Mouse (Mus musculus): ENCODE data around the gene Tet2.

DNA sequence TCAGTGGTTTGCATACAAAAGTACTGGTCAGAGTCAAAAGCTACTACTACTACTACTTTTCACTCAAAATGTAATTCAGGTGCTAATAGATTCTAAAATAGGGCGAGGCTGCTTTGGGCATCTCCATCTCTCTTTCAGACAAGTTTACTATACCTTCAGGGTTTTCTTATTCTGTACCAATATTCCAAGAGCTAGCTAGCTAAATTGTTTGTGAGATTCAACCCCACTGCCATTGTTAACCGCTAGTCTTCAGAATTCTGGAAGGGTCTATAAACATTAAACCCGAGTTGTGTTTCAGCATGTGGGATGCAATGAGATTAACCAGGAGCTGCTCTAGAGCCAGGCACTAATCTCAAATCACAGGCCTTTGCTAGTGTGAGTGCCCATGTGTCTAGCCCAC is 12.1 kb downstream of the Tet2 start:
- TF ChIP-seq CTCF (IDR thresholded peaks at IDR 0.05) (no peak), EP300 (IDR thresholded peaks at IDR 0.05) (no peak)

Measured in lung, postnatal 0 days (tissue).